Mouse (Mus musculus) 416B (cell line): ENCODE data around the gene Gm28305.
A peak's percentile ranks its signal among the peaks of the same experiment; 100 is the strongest.

ENCODE experiments used
- DNase-seq: peaks from one replicate; pipeline ENCODE4 v3.0.0; 2011; ENCODE audit warnings: low read depth

The Gm28305 gene

DNA sequence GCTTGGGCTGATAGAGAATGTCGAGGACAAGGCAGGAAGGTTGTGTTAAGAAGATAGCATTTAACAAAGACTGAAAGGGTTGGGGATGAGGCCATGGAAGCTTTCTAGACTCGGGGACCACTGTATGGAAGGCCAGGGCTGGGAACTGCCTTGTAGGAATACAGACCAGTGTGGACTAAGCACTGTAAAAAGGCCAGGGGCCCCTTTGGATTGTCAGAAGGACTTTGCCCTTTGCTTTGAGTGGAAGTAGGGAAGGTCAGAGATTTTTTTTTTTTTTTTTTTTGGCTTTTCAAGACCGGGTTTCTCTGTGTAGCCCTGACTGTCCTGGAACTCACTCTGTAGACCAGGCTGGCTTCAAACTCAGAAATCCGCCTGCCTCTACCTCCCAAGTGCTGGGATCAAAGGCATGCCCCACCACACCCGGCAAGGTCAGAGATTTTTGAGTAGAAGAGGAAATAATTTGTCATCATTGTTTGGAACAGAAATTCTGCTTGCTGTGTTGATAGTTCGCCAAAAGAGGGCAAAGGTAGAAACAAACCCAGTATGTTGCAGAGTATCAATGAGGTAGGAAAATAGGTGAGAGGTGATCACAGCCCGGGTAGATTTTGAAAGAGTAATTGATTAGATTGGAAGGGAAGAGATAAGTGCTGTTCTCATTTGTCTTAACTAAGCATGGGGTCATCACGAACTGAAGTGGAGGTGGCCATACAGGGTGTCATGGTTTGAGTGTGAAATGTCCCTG lies 30.6 kb downstream of the Gm28305 start:
- DNase-seq = no peak

DNA sequence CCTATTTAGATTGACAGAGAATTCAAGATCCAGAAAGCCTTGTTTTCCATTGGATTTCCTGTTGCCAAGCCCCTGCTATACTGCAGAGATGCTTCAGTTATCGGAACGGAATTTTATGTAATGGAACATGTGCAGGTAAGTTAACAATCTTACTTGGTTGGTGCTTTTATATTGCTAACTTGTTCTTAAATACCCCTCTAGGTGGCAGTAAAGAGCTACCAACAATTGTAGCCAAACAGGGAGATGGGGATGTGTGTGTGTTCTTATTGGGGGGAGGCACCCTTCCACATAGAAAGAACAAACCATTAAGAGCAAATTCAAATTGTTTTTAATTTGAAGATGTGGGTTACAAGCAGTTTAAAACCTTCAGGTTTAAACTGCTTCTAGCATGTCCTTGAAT lies 35.3 kb downstream of the Gm28305 start:
- DNase-seq = peak; percentile 62

DNA sequence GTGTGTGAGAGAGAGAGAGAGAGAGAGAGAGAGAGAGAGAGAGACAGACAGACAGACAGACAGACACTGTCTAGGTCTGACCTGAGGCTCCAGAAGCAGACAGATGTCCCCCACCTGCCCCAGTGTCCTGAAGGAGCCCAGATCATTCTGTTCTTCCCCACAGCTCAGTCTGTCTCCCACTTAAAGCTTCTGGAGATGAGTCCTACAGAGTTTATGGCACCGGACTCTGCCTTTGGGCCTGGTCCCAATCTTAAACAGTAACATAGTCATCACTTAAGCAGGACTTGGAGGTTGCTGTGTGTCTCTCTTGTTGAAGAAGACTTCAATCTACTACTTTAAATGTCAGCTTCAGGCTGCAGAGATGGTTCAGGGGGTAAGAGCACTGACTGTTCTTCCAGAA lies 38.3 kb downstream of the Gm28305 start:
- no peak for DNase-seq

DNA sequence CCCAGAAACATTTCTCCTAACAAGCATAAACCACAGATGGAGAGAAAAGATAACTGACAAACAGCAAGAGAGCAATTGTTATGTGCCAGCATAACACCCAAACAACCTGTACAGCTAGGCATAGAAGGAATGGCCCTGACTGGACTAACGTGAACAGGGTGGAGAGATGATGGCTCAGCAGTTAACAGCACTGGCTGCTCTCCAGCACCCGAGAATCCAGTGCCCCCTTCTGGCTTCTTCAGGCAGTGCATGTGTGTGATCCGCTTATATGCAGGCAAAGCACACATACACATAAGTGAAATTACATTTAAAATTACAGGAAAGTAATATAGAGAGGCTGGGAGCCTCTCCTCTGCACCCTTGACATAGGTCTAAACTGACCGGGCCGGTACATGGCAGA lies 38.9 kb downstream of the Gm28305 start:
- peak; percentile 63 for DNase-seq

DNA sequence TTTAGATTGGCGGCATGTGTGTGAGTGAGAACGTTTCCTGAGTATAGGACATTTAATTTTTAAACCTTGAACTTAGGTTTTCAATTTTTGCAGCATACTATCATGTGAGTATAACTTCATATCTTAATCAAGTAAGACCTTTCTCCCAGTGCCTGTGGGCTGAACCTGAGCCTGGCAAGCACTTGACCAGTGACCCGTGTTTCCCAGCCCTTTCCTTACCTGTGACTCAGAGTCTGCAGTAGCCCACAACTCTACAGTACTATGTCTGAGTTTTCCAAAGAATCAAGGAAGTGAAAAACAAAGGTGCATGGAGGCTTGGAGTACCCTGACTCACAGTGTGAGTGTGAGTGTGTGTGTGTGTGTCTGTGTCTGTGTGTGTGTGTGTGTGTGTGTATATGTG lies 39.6 kb downstream of the Gm28305 start:
- no peak for DNase-seq

DNA sequence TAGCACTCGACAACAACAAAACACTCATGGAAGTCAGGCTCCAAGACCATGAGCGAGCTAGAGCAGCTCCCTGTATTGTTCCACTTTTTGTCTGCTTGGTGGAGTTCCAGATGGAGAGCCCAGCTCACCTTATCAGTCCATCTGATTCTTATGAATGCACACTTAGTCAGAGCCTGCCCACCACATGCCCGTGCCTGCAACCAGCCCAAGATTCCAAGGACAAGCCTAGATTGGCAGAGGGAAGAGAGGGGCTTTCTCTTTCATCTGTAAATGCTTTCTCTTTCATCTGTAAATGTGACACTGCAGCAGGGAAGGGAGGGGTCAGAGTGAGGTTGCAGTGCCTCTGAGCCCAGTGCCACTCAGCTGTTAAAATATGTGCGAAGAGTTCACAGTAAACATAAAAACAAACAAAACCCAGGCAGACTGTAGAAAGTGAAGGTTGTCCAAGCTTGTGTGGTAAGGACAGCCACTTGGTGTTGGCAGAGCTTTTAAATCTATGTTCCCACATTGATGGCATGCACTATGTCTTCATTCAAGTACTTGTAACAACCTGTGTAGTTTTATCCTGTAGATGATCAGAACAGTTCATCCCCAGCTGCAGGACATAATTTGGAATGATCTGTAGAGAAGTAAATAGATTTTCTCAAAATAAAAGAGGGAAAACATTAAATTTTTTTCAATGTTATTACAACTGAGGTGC lies 45.4 kb downstream of the Gm28305 start:
- no peak for DNase-seq

DNA sequence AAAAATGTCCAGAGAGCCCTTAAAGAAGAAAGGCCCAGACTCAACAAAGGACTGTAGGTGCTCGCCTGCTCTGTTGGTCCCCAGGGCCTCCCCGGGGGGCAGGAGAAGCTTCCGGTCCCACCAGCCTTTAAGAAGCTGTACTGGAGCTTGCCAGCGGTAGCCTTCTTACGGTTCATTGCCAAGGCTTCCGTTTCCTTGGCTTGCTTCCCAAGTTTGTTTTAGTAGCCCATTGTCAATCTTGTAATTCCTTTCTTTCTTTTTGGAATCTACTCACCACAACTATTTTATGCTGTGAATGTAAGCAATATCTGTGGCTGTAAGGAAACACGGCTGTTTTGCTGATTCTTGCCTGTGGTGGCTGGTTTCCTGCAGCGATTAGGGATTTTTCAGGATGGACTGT lies 48.1 kb downstream of the Gm28305 start:
- DNase-seq = no peak

DNA sequence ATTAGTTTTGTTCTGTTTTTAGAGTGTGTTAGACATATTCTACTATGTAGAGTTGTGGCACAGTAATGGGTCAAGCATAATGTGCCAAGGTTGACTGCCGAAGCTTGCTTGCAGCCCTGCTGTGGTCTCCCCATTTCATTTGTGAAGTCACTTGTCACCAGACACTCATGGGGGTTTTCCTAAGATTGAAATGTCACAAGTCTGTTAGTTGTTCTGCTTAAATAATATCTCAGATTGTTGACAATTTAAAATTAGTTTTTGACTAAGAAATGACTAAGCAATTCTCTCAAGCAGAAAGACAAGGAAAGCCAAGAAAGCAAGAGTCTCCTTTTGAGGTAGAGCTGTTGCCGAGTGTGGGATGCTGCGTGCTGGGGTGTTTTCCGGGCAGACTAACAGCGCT lies 52.5 kb downstream of the Gm28305 start:
- no peak for DNase-seq

DNA sequence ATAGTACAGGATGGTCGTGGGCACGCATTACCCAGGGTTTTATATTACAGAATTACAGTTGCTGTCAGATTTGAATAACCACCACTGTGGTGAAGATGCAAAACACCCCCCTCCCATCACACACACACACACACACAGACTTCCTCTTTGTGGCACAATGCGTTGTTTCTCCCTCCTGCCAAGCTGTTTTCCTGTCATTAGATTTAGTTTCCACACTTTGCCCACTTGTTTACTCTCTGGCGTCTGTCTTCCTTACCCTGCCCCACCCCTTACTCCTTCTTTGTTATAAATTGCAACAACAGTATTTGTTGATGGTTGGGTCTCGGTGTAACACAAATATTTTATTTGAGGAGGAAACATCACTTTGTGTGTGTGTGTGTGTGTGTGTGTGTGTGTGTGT lies 57.8 kb downstream of the Gm28305 start:
- peak; percentile 86 for DNase-seq

DNA sequence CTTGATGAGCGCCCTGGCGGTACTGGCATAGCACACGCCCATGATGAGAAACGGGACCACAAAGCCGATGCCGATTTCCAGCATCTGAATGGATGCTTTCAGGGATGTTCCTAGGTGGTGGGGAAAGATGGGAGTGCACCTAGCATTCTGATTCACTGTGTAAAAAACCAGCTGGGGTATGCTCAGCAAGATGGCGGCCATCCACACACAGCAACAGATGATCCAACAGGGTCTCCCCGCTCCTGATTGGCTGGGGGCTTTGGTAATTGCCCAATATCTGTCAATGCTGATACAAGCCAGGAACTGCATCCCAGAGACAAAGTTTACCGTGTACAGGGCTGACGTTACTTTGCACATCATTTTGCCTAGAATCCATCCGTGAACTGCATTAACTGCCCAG lies 58.6 kb downstream of the Gm28305 start:
- DNase-seq = no peak

DNA sequence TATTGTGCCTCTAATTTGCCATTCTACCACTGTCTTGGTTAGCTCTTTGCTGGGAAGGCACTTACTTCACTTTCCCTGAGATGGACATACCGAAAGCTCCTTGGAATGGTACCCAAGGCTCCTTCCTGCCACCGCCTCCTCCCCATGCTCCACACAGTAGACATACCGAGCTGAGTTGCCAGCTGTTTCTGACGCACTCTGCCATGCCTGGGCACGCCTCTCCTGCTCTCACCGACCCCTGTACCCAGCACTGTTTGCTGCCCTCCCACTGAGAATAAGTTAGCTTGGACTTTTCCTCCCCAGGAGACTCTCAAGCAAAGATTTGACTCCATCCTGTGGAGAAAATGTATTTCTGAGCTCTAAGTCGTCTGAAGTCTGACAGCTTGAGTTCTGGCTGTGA lies 60.4 kb downstream of the Gm28305 start:
- no peak for DNase-seq

DNA sequence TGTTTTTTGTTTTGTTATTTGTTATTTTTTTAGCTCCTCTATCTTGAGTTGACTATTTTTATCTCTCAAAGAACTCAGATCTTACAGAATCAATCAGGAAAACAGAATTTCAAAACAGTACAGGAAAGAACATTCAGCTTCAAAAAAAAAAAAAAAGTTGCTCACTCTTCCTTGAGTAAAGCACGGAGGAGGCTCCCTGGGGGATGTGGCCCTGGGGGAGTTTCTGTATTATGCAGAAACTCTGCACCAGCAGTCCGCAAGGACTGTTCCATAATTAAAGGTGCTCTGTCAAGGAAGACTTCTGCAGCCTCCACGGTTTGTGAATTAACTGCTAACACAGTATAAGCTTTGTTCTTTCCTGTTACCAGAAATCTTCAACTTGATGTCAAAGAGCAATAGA lies 61.0 kb downstream of the Gm28305 start:
- no peak for DNase-seq

DNA sequence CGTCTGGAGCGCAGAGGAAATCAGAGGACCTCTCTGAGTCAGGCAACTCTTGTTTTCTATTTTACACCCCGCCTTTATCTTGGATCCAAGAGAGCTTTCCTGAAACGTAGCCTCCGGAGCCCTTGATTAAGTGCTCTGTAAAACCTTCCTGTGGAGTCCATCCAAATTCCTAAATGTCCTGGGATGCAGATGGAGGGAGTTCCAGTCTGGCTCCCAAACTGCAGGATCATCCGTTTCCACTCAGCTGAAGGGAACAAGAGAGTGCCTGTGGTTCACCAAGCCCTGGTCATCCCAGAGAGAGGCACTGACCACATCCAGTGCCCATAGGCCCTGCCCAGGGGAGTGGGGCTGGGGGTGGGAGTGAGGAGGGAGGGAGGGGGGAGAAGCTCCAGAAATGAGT lies 61.8 kb downstream of the Gm28305 start:
- no peak for DNase-seq

DNA sequence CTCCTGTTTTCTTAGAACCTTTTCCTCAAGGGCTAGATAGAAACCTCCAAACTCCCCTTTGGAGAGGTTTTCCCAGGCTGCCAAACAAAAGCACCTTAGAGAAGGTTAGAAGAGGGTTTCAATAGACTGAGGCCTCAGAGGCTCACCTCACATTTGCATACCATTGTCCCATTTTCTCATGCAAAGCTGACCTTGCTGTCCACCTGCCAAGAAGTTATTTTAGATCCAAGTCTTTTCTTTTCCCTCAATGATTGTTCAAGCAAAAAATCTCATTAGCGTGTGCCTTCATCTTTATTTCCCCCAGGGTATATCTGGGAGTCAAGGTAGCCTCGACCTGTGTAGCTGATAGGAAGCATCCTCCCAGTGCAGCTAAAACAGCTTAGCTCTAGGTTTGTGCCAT lies 62.4 kb downstream of the Gm28305 start:
- DNase-seq = no peak

DNA sequence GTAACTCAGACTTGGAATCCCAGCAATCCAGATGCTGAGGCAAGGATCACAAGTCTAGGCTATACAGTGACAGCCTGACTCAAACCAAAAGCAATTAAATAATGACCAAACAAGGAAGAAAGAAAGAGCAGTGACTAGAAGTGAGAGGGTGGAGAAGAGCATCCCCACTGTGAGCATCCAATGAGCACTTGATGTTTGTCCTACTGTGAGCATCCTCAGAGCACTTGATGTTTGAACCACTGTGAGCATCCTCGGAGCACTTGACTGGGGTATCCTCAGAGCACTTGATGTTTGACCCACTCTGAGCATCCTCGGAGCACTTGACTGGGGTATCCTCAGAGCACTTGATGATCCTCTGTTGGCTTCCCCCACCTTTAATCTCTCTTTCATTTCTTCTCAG lies 64.5 kb downstream of the Gm28305 start:
- no peak for DNase-seq

DNA sequence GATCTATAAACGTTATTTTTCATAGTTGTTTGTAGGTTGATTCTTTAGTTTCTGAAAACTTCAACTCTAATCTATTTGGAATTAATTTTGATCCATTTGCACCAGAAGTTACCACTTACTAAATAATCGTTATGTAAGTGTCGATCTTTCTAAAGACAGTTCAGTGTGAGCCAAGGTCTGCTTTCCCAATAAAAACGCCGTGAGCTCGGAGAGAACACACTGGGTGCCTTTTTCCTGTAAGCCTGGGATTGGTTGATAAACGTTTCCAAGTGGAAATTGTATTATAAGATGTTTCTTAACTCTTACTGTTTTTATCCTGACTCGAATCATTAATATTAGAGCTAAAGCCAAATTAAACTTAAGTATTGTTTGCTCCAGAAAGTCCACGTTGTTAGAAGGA lies 66.5 kb downstream of the Gm28305 start:
- no peak for DNase-seq

DNA sequence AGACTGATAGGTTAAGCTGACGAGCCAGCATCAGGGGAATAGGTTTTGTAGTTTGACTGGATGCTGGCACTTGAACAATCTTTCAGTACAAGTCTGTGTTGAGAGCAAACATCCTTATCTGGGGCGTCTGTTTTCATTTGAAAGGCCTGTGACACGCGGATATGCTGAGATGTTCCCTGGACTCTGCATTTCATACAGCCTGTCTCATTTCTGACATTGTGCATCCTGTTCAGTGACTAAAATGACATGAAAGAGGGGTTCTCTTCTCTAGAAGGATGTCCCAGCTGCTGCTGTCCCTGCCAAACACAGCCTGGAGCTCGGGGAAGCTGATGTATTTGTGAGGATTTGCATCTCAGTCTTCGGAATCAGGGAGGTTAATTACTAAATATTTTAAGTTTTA lies 67.0 kb downstream of the Gm28305 start:
- DNase-seq = no peak

DNA sequence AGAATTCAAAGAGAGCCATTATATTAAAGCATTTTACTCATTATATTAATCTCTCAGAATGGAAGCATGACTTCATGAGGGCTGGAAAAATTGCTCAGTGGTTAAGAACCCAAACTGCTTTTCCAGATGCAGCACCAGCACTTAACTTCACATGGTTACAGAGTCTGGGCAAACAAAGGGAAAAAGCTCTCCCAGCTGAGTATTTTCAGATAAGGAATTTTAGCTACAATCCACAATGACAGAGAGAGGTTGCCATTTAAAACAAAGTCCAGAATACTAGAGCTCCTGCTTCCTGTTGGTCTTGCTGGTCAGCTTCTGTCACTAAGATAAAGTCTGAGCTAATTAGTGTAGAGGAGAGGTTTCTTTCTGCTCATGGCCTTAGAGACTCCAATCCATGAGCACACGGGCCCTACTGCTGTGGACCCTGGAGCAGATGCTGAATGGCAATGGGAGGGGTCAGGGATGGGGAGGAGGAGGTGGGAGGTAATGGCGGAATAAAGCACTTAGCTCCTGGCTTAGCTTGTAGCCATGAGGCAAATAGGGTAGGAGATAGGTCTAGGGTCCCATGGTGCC lies 68.2 kb downstream of the Gm28305 start:
- no peak for DNase-seq

DNA sequence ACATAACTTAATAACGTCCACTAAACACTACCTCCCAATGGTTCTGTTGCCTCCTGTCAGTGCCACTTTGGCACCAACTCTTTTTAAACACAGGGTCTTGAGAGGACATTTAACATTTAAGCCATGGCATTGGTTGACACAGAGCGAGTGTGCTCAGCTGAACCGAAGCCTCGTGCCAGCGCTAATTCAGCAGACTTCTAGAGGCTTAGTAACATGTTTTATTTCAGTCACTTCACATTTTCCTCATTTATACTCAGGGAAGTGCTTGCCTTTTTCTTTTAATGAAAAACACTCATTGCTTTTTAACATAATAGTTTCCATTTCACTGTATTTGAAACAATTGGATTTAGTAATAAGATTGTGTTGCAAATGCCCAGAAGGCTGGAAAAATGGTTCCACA lies 68.7 kb downstream of the Gm28305 start:
- DNase-seq = no peak

DNA sequence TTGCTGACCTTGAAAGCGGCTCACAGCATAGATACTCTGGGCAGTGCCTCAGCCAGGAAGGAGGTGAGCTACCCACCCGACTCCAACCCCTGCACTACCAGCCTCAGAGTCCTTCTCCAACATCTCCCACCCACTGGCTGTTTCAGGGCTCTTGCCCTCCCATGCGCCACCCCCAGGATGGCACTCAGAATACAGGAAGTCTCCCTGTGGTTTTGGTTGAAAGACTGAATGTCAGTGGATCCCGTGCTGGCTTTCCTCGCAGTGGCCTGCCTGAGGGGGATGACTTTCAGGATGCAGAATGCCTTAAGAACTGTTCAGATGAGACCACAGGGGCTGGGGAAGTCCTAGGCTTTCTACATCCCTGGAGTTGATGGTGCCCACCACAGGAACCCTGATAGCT lies 82.6 kb downstream of the Gm28305 start:
- DNase-seq = peak; percentile 32

DNA sequence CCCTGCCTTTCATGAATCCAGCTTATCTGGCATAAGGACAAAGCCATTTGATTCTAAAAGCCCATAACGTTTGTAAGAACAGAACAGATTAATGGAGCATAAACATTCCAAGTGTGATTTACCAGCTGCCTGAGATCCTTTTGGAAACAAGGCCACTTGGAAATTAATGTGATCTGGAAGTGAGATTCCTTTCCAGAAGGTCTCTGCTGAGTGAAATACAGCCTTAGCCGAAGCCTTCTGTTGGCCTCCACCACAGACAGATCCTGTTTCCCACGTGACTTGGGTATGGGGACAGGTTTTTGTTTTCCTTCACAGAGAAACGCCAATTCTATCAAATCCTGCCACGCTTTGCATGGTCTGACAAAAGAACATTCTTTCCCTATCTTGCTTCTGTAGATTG lies 83.2 kb downstream of the Gm28305 start:
- DNase-seq = no peak
